Mouse (Mus musculus): ENCODE results near the gene Jak1.

The Jak1 gene

DNA sequence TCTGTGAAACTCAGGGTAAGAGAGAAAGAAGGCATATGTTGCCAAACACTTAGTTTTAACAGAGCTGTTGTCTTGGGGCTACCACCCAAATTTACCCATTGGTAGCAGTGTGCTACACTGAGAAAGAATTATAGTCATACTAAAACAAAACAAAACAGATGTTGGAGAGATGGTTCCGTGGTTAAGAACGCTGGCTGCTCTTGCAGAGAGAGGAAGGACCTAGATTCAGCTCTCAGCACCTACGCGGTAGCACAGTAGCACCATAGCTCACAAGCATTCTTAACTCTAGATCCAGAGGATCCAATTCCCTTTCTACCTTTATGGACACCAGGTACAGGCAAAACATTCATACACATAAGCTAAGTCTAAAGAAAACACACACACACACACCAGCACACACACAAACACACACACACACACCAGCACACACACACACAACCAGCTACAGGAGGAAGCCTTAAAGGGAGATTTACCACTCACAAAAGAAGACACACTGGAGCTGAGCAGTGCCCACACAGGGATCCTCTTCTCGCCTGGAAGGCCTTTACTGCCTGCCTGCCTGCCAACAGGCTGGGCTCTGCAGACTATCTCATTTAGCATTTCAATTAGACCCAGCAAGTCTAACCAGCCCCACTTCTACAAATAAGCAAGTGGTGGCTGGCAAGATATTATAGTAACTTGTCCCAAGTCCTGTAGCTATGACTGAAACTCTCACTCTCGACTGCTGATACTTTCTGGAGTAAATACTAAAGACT, 20.6 kb downstream of the Jak1 start:
- in situ Hi-C loops (cut with MboI; ENCODE audit: unreplicated experiment in 2 of 2), result no loop called here

DNA sequence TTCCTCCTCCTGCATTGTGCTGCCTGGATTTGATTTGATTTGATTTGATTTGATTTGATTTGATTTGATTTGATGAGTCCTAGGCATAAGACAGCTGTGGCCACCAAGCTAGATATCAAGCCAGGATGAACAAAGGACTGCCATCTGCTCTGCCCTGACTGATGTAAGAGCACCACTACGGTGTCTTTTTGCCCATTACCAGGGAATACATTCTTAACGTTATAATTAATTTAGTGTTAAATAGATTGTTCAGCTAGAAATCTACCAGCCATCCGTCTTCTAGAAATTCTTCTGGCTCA, 24.3 kb downstream of the Jak1 start:
- in situ Hi-C loops (cut with MboI; ENCODE audit: unreplicated experiment in 2 of 2), result no loop called here

DNA sequence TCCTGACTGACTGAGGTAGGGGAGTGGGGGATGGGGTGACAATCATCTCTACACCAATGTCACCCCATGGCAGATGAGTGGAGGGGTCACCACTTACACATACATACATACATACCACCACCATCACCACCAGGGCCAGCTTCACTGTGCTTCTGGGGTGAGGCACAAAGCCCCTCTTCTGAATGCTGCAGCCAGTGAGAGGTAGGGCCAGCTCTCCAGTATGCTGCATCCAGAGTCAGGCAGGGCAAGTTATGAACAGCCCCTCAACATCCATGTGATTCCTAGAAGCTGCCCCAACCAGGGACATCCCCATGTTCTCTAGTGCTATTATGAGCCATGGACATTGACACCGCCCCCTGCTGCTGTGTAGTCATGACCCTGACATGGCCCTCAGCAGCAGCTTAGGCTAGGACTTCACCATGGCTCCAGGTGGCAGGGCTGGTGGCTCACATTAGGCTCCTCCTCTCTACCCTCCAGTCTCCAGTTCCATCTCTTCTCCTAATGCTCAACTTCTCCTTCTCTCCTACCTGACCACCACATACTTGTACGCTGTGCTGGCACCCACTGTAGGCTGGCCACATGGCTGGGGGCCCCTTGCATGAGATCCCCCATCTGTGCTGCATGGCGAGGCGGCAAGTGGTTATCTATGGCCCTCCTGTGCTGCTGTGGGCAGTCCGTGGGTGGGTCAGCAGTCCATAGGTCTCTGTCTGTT, 24.8 kb downstream of the Jak1 start:
- in situ Hi-C loops (cut with MboI; ENCODE audit: unreplicated experiment in 2 of 2), result no loop called here

DNA sequence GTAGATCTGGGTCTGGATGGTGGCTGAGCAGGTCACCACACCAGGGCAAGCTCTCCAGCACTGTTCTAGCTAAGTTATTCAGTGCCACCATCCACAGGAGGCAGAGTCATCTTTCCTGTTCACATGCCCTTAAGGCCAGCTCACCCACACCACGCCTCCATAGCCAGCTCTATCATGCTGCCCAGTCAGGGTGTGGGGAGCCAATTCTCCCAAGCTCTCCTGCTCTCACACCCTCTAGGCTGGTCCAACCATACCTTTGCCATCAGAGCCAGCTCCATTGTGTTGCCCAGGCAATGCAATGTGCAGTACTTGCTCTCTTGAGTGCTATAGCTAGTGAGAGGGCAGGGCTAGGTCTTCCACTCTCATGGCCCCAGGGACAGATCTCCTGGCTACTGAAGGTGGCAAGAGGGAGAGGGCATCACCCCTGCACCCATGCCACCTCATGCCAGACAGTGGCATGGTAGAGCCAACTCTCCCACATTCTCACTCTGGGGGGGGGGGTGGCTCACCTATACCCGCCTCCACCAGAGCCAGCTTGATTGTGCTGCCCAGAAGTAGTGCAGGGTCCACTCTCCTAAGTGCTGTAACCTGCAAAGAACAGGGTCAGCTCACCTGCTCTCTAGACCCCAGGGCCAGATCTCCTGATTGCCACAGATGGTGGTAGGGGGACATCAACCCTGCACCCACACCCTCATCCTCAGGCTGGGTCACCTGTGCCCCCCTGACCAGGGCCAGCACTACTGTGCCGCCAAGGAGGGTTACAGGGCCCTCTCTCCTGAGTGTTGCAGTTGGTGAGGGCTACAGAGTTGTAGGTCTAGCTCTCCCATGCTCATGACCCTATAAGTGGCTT, 25.5 kb downstream of the Jak1 start:
- in situ Hi-C loops (cut with MboI; ENCODE audit: unreplicated experiment in 2 of 2), result no loop called here

DNA sequence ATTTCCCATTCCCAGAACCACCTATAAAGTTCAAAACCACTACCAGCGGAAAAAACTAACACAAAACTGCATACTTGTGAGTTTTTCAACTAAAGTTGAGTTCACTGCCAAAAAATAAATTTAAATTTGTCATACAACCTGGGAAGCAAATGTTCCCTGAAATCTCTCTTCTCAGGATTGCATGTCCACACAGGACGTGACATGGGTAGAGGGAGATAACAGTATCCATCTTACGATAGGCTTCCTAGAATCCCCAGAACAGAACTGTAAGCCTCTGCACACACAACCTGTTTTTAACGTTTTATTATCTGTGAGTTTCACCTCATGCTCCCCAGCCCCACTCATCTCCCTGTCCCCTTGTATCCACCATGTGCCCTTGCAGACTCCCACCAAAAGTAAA, 26.5 kb downstream of the Jak1 start:
- in situ Hi-C loops (cut with MboI; ENCODE audit: unreplicated experiment in 2 of 2), result no loop called here

DNA sequence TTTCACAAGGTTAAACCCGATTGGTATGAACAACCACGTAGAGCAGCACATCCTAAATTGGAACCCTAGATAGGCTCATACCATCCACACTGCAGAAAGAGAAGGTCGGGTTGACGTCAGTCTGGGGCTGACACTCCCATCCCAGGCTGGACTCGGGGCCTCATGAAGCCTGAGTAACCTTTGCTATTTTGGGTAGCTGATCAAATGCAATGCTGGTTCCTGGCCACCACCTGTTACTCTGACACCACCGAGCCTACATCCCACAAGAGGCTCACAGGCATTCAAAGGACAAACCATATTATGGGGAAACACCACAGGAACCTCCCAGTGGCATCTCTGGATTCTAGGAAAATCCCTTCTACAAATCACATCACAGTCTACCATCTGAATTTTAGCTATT, 28.3 kb downstream of the Jak1 start:
- in situ Hi-C loops (cut with MboI; ENCODE audit: unreplicated experiment in 2 of 2), result no loop called here

DNA sequence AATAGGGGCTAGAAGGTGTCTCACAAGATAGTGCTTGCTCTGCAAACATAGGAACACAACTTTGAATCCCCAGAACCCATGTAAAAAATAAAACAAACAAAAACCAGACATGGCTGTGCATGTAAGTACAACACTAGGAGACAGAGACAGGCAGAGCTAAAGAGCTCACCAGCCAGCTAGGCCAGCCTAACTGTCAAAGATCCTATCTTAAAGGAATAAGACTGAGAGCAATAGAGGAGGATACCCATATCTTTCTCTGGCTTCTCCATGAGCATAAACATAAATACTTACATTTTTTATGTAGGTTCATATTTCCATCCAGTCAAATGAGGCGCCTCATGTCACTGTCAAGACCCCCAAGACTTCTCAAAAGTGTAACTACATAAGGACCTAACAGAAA, 29.1 kb downstream of the Jak1 start:
- in situ Hi-C loops (cut with MboI; ENCODE audit: unreplicated experiment in 2 of 2), result no loop called here

DNA sequence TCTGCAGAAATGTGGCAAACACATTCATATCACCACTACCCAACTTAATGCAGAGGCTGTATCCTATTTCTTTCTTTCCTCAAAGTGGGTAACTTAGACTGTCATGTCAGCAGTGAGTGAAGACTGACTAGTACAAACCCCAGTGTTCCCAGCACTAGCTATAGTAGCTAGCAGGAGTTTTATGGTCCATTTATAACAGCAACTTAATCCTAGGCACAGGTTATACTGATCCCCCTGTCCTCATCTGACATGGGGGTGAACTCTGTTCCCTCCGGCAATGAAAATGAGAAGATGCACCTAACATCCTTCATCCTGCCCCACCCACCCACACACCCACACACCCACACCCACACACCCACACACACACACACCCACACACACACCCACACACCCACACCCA, 30.3 kb downstream of the Jak1 start:
- in situ Hi-C loops (cut with MboI; ENCODE audit: unreplicated experiment in 2 of 2), result no loop called here

DNA sequence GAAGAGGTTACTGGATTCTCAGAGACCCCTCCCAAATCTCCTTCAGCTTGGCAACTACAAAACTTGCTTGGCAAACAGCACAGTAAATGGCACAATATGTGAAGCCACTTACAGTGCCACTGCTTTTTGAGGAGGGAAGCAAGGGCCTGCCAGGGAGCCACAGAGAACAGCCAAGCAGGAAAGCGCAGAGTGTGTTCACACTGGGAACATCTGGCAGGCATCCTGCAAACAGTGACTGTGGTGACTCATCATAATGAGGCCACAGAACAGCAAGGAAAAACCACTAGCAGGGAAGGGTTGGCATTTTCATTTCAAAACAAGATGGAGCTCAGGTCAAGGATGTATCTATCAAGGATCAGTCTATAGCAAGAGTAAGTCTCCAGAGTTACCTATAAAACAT, 30.8 kb downstream of the Jak1 start:
- in situ Hi-C loops (cut with MboI; ENCODE audit: unreplicated experiment in 2 of 2), result no loop called here

DNA sequence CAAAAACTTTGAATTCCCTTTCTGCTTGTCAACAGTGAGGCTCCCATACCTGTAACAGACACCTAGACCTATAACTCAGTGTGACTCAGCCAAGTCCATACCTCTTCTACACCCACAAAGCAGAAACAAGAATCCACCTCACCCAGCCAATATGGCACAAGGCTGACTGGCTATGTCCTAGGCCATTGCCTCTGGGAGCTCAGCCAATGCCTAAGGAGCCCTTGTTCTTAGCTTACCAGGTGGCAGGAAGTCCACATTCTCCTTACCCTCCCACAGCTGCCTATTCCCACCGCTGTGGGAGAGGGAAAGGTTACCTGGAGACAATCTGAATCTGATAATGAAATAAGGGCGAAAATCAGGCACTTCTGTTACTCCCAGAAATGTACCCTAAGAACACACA, 34.5 kb downstream of the Jak1 start:
- in situ Hi-C loops (cut with MboI; ENCODE audit: unreplicated experiment in 2 of 2), result no loop called here

DNA sequence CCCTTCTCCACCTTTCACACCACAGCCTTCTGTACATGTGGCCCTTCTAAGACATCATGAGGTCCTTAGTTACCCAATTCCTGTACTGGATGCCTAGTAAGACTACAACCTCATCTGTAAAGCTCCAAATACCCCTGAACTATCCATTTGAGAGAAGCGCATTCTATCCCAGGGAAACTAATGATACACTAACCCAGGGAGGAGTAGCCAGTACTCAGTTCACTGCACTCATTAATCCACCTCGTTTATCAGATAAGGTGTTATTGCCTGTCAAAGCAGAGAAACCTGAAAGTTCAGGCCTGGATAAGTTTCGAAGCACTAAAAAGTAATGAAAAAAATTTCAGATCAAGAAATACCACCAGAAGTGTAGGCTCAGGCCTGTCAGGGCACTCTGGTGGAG, 37.7 kb downstream of the Jak1 start:
- in situ Hi-C loops (cut with MboI; ENCODE audit: unreplicated experiment in 2 of 2), result no loop called here

DNA sequence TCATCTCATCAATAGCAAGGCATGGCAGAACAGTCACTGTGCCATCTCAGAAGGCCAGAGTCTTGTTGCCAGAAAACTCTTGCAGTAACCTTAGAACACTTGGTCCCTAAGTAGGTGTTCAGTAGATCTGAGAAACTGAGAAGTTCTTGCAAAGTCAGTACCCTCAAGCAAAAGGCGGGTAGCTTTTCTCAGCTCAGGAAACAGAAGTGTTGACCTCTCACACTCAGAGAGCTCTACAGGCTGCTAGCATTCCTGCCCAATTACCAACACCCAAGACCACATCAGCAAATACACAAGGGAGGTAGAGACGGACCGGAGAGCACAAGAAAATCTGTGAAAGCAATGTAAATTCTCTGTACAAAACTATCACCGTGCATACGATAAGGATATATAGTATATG, 39.1 kb downstream of the Jak1 start:
- in situ Hi-C loops (cut with MboI; ENCODE audit: unreplicated experiment in 2 of 2), result no loop called here

DNA sequence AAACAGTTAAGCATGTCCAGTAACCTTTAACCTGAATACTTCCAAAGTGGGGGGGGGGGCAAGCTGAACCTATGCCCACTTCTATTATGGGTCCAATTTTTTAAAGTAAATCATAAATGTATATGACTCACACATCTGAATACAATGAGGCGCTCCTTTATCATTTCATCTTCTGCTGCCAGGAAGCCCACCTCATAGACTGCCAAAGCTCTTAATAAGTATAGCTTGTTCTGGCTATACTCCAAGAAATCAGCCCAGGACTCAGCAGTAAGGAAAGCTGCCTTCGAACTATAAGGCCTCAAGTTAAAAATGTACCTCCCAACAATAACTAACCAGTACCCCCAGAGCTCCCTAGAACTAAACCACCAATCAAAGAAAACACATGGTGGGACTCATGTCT, 44.1 kb downstream of the Jak1 start:
- in situ Hi-C loops (cut with MboI; ENCODE audit: unreplicated experiment in 2 of 2), result no loop called here

DNA sequence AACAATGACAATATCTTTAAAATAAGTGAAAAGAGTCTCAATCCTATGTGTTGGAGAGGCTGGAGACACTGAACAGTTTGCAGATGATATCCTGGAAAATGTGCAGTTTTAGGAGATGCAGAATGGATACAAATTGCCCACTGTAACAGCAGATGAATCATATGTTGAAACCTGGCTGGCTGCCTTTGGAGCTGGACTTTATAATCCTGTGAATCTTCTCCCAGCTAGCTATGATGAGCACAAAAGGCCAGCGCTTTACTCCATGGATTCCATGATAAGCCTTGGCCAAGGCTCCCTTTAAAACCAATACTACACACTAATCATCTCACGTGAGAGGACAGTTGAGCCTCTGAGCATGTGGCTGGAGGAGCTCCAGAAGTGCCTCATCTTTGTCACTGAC, 45.2 kb downstream of the Jak1 start:
- in situ Hi-C loops (cut with MboI; ENCODE audit: unreplicated experiment in 2 of 2), result no loop called here

DNA sequence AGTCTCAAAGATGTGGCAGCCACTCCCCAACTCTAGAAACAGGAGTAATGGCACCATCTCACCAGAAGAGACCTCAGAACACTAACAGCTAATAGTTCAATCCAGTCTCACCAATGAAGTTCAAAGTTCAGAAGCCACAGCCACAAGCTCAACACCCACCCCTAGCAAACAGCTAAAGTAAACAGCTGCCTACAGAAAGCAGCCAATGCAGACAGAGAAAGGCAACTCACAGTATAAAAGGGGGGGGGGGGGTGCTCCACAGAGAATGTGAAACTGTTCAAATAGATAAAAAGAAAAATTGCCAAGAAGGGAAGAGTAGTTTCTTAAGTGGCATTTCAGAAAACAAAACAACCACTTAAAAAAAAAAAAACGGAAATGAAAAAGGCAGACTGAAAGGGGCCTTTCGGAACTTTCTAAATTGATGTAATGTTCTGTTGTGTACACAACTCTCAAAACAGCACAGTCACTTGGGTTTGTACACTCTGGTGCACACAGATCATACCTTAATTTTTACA, 48.0 kb downstream of the Jak1 start:
- in situ Hi-C loops (cut with MboI; ENCODE audit: unreplicated experiment in 2 of 2), result no loop called here

DNA sequence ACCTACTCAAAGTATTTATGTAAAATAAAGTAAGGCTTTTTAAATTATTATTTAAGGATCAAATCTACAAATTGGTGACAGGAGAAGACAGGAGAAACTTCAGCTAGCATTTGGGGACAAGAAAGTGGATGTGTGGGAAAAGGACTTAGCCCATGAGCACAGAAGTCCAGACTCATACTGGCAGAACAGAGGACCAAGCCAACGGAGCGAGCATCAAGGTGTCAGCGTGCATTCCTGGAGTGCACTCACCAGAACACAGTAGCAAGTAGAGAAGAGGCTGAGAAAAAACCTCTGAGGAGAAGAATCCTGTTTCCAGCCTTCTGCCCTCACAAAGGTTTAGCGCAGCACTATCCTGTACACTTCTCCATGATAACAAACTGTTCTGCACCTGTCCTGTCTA, 48.8 kb downstream of the Jak1 start:
- in situ Hi-C loops (cut with MboI; ENCODE audit: unreplicated experiment in 2 of 2), result no loop called here

DNA sequence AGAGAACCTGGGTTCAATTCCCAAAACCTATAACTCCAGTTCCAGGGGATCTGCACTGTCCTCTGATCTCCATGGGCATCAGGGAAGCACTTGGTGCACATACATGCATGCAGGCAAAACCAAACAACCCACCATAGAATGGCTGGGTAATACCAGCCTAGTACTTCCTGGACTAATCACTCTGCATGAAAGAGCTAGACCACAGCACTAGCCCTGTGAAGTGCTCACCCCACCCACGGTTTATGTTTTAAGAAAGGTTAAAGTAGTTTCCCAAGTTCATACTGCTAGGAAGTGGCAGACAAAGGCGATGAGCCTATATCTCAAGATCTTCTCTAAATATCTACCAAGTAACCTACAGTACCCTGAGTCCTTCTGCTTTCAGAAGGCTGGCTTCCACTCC, 51.6 kb downstream of the Jak1 start:
- in situ Hi-C loops (cut with MboI; ENCODE audit: unreplicated experiment in 2 of 2), result no loop called here

DNA sequence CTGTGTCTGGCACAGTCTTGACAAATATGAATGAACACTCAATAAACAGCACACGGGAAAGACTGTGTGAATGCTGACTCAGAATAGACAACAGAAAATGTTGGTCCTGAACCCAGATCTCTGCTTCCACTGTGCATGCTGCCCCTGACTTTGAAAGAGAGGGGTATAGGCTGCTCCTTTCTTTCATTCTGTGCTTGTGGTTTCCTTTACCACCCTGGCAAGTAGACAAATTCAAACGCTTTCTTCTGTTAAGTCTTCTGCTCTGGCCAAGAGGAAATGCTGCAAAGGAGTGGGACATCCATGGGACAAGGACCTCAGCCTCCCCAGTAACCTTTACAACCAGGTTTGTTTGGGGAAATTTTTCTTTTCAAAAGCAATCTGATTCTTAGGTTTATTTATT, 57.6 kb downstream of the Jak1 start:
- in situ Hi-C loops (cut with MboI; ENCODE audit: unreplicated experiment in 2 of 2), result no loop called here

DNA sequence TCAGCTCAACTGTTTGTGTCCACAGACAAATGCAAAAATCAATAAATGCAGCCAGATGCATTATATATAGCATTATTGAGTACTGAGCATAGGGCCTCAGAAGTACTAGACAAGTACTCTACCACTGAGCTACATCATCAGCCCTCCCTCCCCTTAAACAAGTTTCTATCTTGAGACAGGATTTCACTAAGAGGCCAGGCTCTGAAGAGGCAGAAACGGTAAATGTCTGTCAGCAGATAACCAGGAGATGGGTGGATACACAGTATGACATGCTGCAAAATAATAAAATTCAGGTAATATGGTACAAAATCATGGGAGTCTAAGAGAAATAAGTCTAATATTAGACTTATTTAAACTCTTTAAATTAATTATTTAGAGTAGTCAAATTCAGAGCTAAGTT, 61.6 kb downstream of the Jak1 start:
- in situ Hi-C loops (cut with MboI; ENCODE audit: unreplicated experiment in 2 of 2), result no loop called here

DNA sequence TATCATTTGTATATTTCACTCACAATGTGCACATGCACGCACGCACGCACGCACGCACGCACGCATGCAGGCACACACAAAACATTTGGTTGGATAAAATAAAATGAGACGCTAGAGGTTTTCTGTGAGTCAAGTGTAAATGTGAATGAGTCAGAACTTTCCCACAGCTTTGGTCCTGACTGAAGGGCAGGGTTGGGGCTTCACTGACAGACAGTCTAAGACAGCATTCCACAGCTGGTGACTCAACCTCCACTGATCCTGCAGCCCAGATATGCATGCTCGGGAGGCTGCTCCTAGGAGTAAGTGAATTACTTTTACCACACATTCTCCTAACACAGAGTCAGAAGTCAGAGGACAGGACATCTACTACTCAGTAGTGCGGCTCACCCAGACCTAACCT, 62.5 kb downstream of the Jak1 start:
- in situ Hi-C loops (cut with MboI; ENCODE audit: unreplicated experiment in 2 of 2), result no loop called here

DNA sequence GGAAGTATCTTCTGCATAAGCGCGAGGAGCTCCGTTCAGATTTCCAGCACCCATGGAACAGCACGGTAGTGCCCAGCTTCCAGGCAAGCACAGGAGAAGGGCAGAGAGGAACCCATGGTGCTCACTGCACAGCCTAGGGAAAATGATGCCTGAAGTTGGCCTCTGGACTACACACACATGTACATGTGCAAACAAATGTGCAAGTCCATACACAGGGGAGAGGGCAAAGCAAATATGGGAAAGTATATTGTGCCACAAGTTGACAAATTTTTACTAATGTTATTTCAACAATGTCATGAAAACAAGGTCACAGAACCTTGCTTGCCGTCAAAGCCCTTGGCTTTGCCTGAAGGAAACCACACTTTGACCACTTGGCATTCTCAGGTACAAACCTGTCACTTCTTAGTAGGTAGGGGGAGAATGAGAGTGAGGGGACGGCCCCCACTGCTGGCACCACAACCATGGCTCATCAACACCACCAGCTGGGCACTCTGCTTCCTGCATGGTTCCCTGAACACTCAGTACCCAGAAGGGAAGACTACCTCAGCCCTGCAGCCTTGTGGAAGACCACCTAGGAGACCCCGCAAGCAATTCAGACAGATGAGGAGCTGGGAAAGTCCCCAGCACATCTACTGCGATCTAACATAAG, 65.5 kb downstream of the Jak1 start:
- in situ Hi-C loops (cut with MboI; ENCODE audit: unreplicated experiment in 2 of 2), result loop anchor here (25.0 kb wide), 2 partner anchors 1313 to 1913 kb away; partner anchors contain the start of genes Mier1 (in 1 of the 2) and Wdr78 (in 1 of the 2)
